Mouse (Mus musculus) intestine, postnatal 0 days (tissue): ENCODE data around the gene Medag. TPM values are rescaled to one million over a fixed set of nuclear protein-coding genes. Genes with fewer than 3 reads are reported as not detected.

Source experiments
- ATAC-seq: fragments of 200-750 bp; cut with Nextera tagmentation; 2 replicates; pipeline ENCODE4 v1.8.0; 2017; ENCODE audit warnings: mild to moderate bottlenecking, moderate TSS enrichment, moderate library complexity
- H3K27ac ChIP-seq: fragments of 300-500 bp; sonication (generic); 2 replicates; pipeline ENCODE4 v1.5.1; 2014; ENCODE audit warnings: mild to moderate bottlenecking, low read depth, low read length, moderate library complexity
- H3K27me3 ChIP-seq: fragments of 300-500 bp; sonication (generic); replicated peaks from 2 replicates; pipeline ENCODE4 v1.6.1; 2014; ENCODE audit warnings: low read length, mixed read lengths; ENCODE audit not compliant: control insufficient read depth, insufficient read depth
- H3K36me3 ChIP-seq: fragments of 300-500 bp; sonication (generic); 2 replicates; pipeline ENCODE4 v1.6.1; 2014; ENCODE audit warnings: mild to moderate bottlenecking, moderate library complexity; ENCODE audit not compliant: control insufficient read depth, insufficient read depth
- H3K4me1 ChIP-seq: fragments of 300-500 bp; sonication (generic); replicated peaks from 2 replicates; pipeline ENCODE4 v1.6.1; 2014; ENCODE audit warnings: antibody characterized with exemption, low read length, mixed read lengths; ENCODE audit not compliant: control insufficient read depth, insufficient read depth
- H3K4me2 ChIP-seq: fragments of 300-500 bp; sonication (generic); replicated peaks from 2 replicates; pipeline ENCODE4 v1.6.1; 2014; ENCODE audit warnings: low read depth, mild to moderate bottlenecking, moderate library complexity
- H3K4me3 ChIP-seq: fragments of 300-500 bp; sonication (generic); 2 replicates; pipeline ENCODE4 v1.5.1; 2014; ENCODE audit warnings: low read depth, low read length
- H3K9ac ChIP-seq: fragments of 300-500 bp; sonication (generic); 2 replicates; pipeline ENCODE4 v1.6.1; 2014; ENCODE audit warnings: mild to moderate bottlenecking, low read depth, low read length
- H3K9me3 ChIP-seq: fragments of 300-500 bp; sonication (generic); 2 replicates; pipeline ENCODE4 v1.6.1; 2016; ENCODE audit warnings: mixed run types; ENCODE audit not compliant: control insufficient read depth
- CTCF ChIP-seq: sonication (generic); IDR thresholded peaks from 2 replicates; pipeline ENCODE4 v1.5.1; 2016; ENCODE audit warnings: low read depth, mild to moderate bottlenecking, control low read depth, antibody characterized with exemption, moderate library complexity
- WGBS: fragments of 180-500 bp; shearing (Covaris S2); extraction: QIAGEN DNeasy Blood & Tissue Kit; methylation state at CpG from one replicate; pipeline ENCODE4 v1.1.7; 2014; 5-methylcytosine and 5-hydroxymethylcytosine counted together
- polyA plus RNA-seq: library from polyadenylated mRNA; unstranded; fragments of >200 nt; fragmentation: Nextera tagmentation; extraction: Ambion mirVana; gene quantifications from 2 replicates; pipeline ENCODE4 v1.2.1, GENCODE M21; 2015

Medag gene
- polyA plus RNA-seq, 1 experiment from 2014 or later = 1.6 TPM

DNA sequence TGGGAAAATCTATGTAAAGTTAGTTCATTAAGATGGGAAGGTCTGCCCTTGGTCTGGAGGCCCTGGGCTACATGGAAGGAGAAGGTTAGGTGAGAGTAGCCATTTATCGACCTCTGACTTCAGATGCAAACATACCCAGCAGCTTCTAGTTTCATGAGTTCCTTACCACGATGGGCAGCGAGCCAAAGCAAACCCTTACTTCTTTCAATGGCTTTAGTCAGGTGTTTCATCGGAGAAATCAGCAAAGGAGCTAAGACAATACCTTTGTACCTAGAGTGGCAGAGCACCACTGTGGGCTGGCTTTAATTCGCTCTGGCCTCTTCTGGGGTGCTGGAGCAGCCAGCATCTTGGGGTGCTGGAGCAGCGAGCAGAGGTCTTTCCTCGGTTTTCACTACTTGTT lies 22.1 kb downstream of the Medag start:
- H3K9me3 ChIP-seq = no peaks in the 10 kb centered on the region
- H3K36me3 ChIP-seq = no peaks in the 10 kb centered on the region
- H3K4me3 ChIP-seq = peak overlapping the region; percentile 16
- peak overlapping the region; percentile 51 for H3K4me2 ChIP-seq
- TF ChIP-seq CTCF = no peak
- 0 out of 2 replicates have a peak, but pooled peaks cover under 1% of the 10 kb centered on the region for H3K4me1 ChIP-seq
- WGBS = 46% methylated on average over 7 of the region's 7 CpGs
- H3K27ac ChIP-seq = peak overlapping the region; percentile 42; the same call in 1 of the 2 replicates
- H3K27me3 ChIP-seq = no peaks in the 10 kb centered on the region
- H3K9ac ChIP-seq = no peak overlapping the region
- peak; percentile 76 for ATAC-seq

DNA sequence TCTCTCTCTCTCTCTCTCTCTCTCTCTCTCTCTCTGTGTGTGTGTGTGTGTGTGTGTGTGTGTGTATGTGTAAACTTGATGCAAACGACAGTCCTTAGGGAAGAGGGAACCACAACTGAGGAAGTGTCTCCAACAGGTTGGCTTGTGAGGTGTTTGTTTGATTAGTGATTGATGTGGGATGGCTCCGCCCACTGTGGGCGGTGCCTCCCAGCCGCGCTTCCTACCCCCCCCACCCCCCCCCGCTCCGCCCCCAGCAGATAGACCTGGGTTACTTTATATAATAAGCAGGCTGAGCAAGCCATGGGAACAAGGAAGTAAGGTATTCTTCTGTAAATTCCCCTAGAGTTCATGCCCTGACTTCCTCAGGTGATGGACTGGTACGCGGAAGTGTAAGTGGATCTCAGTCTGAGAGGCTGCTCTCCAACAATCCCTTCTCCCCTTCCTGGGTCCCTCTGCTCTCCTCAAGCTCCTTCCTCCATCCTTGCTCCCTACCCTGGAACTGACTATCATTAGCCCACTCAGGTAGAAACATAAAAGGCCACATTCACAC lies 22.7 kb downstream of the Medag start:
- H3K9ac ChIP-seq = no peak overlapping the region
- ATAC-seq = peak; percentile 87
- H3K9me3 ChIP-seq = no peaks in the 10 kb centered on the region
- H3K4me3 ChIP-seq = peak overlapping the region; percentile 16; the same call in 1 of the 2 replicates
- H3K36me3 ChIP-seq = no peaks in the 10 kb centered on the region
- H3K4me1 ChIP-seq = no peaks in the 10 kb centered on the region
- peak overlapping the region; percentile 51 for H3K4me2 ChIP-seq
- 0 out of 2 replicates have a peak overlapping the region, but pooled peaks have one; percentile 42 for H3K27ac ChIP-seq
- no peak for TF ChIP-seq CTCF
- H3K27me3 ChIP-seq = no peaks in the 10 kb centered on the region
- WGBS = 15% methylated on average over 9 of the region's 9 CpGs

DNA sequence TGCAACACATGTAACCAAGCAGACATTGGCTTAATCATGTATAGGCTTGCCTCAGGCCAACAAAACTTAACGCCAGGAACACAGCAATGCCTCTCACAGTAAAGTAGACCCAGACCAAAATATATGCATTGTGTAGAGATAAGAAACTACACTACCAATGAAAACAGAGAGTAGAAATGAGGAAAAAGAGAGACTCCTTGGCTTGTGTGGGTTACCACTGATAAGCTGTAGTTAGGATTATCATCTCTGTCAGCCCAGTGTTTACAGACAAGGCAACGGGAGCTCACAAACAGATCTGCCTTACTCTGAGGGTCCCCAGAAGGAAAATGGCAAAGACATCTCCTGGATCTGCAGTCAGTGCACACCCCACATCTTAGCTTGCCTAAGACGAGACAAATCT lies 25.0 kb downstream of the Medag start:
- no peak for ATAC-seq
- no peak for TF ChIP-seq CTCF
- Histone ChIP-seq H3K36me3 (no peaks in the 10 kb centered on the region), H3K4me3 (no peak overlapping the region), H3K27ac (no peak overlapping the region), H3K9me3 (no peaks in the 10 kb centered on the region), H3K9ac (no peak overlapping the region), H3K27me3 (no peaks in the 10 kb centered on the region), H3K4me1 (no peaks in the 10 kb centered on the region), H3K4me2 (no peak overlapping the region)
- WGBS = 62% methylated on average over 3 of the region's 3 CpGs

DNA sequence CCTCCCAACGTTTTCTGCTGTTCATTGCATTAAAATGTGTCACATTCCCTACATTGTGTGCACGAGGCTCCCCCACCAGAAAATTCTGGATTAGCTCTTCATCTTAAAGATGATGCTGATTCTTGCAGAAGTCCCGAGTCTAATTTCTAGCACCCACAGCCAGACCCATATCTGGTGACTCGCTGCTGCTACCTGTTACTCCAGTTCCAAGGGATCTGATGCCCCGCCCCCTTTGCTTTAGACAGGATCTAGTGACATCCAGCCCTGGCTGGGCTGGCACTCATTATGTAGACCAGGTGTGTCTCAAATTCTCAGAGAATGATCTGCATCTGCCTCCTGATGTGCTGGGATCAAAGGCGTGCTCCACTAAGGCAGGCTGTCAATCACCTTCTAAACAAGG lies 25.6 kb downstream of the Medag start:
- H3K27me3 ChIP-seq = no peaks in the 10 kb centered on the region
- ATAC-seq = no peak
- H3K9me3 ChIP-seq = no peaks in the 10 kb centered on the region
- no peak overlapping the region for H3K4me3 ChIP-seq
- no peak for TF ChIP-seq CTCF
- H3K36me3 ChIP-seq = no peaks in the 10 kb centered on the region
- 61% methylated on average over 6 of the region's 6 CpGs for WGBS
- H3K4me2 ChIP-seq = no peak overlapping the region
- H3K9ac ChIP-seq = no peak overlapping the region
- no peaks in the 10 kb centered on the region for H3K4me1 ChIP-seq
- no peak overlapping the region for H3K27ac ChIP-seq

DNA sequence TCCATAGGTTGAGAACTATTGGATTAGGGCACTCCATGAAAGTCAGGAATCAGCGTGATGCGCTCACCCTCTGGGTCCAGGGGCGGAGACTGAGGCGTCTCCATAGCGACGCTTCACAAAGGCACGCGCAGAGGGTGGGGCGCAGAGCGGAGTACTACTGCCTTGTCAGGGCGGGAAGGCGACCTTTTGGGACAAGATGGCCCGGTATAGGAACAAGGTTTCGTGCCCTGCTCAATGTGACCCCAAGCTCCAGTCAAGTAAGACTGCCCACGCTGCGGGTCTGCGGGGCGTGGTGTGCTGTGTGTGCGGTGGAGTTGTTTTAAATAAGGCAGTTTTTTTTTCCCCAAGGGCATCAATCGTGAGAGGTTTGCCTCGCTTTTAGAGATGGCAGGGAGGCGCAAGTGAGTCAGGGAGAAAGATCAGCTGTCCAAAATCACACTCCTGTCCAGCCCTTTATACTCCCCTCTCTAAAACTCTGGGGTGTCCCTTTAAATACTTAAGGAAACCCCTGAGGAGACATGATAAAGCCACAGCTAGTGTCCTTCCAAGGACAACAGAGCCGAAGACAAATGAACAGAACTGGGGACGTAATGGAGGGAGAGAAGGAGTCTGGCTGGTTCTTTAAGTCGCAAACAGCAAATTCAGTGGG lies 28.1 kb downstream of the Medag start, which contains the start of gene Tex26:
Gene Tex26 (plus strand): TSS at position 130 of the 649 bp plus-strand sequence.
- Histone ChIP-seq H3K9me3 (no peaks in the 10 kb centered on the region), H3K27me3 (no peaks in the 10 kb centered on the region), H3K4me2 (peak within 1 kb of the TSS; percentile 71), H3K4me3 (peak within 1 kb of the TSS; percentile 29), H3K9ac (peak within 1 kb of the TSS; percentile 1; the same call in 1 of the 2 replicates), H3K36me3 (no peaks in the 10 kb centered on the region), H3K27ac (peak within 1 kb of the TSS; percentile 66), H3K4me1 (no peaks in the 10 kb centered on the region)
- WGBS = 0% methylated on average over 25 of the region's 25 CpGs
- ATAC-seq = peak; percentile 83
- no peak for TF ChIP-seq CTCF

DNA sequence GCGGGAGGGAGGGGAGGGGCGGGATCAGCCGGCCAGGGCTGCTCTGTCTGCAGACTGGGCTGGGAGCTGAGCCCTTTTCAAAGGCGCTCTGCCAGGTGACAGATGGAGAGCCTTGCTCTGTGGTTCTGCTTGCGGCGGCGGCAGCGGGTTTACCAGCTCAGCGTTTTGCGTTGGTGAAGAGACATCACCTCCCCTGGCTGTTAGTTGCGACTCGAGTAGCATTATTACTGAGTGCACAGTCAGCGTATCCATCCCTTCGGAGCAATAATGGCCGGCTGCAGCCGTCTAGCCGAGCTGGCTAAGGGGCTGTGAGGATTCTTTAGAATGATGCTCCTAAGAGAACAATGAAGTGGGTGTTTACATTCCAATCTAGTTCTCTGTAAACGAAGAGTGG lies 28.6 kb downstream of the Medag start:
- Histone ChIP-seq H3K4me2 (peak overlapping the region; percentile 71), H3K27me3 (no peaks in the 10 kb centered on the region), H3K27ac (peak overlapping the region; percentile 66), H3K4me1 (no peaks in the 10 kb centered on the region), H3K9me3 (no peaks in the 10 kb centered on the region), H3K4me3 (peak overlapping the region; percentile 29), H3K36me3 (no peaks in the 10 kb centered on the region), H3K9ac (no peak overlapping the region)
- peak; percentile 34; the same call in 1 of the 2 replicates for ATAC-seq
- WGBS = under 1% methylated on average over 18 of the region's 18 CpGs
- no peak for TF ChIP-seq CTCF
